Mouse (Mus musculus): Measurements from ENCODE around the gene Zfp931. TPM values are rescaled to one million over a fixed set of nuclear protein-coding genes. Genes with fewer than 3 reads are reported as not detected.
"Not testable (repeated sequence)": the region's sequence is repeated elsewhere in the genome, so short reads cannot be mapped to it uniquely, and the experiment has no call there.

The Zfp931 gene
- 10 to 100 TPM in 1 of 2 experiments, 1 to 10 TPM in 1; 8.4 to 11.4 TPM for total RNA-seq (2021)
- long read RNA-seq, experiment 1, partial matches to known transcripts = 0 of 5 reads
- long read RNA-seq, experiment 1, other reads (novel, unspliced or antisense) = 1 of 5 reads
- long read RNA-seq, experiment 2, partial matches to known transcripts = 0 of 4 reads
- long read RNA-seq, experiment 2, other reads (novel, unspliced or antisense) = 4 of 4 reads

DNA sequence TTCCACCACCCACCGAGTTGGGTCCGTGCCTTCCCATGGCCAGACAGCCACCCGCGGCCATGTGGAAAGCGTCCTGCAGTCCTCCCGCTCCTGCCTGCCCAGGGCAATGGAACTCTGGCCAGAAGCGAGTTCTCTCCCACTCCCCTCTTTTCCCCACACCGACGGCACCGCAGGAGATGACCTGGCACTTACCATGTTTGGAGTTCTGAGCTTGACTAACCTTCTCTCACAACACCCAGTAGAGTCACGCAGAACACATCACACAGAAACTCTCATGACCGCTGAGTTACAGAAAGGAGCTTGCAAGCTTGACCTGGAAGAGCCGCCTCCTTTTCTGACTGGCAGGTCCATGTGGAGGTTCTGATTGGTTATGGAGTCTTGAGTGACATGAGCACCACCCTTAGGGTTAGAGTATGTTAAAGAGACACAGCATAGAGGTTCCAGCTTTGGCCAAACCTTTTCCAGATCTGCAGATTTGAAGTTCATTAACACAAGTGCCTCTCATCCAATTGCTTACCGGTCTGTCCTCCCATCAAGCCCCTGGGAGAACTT lies at the start of gene Zfp931:
Zfp931 (minus strand) TSS at position 311 of the 552 bp plus-strand sequence.
- not testable (repeated sequence) for DNase-seq (ENCODE audit: low spot score in 2 of 2)

DNA sequence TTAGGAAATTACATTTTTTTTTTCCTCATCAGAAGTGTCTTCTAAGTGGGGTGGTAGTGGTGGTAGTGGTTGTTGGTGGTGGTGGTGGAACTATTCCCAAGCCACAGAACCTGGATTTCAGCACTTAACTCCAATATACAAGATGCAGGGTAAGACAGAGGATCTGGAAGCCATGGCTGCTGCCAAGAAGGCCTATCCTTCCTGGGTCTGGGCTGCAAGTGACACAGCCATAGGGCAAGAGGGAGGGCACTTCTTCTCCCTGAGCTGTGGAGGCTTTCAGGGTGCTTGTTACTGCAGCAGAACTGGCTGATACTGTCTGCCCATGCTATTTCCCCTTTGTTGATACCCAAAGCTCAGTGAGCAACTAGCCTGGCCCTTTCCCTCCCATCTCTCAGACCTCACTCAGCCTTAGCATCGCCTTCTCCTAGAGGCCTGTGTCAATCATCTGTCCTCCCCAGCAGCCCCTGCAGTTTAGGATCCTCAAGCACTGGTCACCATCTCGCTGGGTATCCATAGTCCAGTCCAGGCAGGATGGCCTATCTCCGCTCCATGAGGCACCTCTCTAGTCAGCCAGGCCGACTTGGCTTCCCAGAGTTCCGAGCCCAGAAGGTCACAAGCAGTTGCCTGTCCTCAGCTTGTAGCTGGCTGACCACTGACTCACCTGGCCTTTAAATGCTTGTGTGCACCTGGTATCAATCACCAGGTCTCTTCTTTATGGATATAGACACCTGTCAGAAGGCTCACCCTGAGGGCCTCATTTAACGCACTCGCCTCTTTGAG lies 48.0 kb upstream of the Zfp931 start:
- DNase-seq (ENCODE audit: low spot score in 2 of 2) = peak in 1 of 2 experiments; percentile 12

DNA sequence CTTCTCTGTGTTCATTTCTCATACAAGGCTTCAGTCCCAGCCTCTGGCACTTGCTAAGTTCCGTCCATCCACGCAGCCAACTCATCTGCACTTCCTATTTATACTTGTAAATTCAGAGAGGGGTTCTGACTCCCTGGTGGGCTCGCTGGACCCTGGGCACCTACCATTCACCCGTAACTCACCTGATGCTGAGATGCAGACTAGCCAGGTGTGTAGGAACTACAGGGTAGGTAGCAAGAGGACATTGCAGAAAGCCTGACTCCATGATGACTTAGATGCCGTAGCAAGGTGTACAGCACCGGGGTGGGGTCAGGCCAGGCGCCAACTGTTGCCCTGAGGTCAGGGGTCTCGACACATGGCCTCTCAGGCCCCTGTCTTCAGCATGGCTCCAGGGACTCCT lies 47.2 kb upstream of the Zfp931 start:
- DNase-seq (ENCODE audit: low spot score in 2 of 2) = no peak

DNA sequence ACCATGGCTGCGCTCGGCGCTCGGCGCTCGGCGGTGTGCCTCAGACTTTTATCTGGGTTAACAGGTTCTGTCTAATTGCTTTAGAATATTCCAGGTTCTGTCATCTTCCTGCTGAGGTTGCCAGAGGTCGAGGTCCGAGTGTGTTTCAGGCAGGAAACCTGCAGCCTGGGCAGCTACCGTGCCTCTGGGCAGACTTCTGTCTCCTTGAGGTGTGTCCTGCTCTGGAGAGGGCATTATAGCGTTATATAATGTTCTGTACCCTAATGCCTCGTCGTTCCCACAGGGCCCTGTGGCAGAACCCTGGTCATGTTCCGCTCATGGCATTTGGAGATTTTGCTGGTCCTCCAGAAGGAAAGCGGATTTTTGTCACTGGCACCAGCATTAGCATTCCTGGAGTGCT lies 45.2 kb upstream of the Zfp931 start:
- no peak for DNase-seq (ENCODE audit: low spot score in 2 of 2)

GRCm38 (mm10) chr2:178121946-178122665 lies 43.8 kb upstream of the Zfp931 start:
- no peak for DNase-seq (ENCODE audit: low spot score in 2 of 2)

GRCm38 (mm10) chr2:178121375-178121688 lies 43.1 kb upstream of the Zfp931 start:
- no peak for DNase-seq (ENCODE audit: low spot score in 2 of 2)

DNA sequence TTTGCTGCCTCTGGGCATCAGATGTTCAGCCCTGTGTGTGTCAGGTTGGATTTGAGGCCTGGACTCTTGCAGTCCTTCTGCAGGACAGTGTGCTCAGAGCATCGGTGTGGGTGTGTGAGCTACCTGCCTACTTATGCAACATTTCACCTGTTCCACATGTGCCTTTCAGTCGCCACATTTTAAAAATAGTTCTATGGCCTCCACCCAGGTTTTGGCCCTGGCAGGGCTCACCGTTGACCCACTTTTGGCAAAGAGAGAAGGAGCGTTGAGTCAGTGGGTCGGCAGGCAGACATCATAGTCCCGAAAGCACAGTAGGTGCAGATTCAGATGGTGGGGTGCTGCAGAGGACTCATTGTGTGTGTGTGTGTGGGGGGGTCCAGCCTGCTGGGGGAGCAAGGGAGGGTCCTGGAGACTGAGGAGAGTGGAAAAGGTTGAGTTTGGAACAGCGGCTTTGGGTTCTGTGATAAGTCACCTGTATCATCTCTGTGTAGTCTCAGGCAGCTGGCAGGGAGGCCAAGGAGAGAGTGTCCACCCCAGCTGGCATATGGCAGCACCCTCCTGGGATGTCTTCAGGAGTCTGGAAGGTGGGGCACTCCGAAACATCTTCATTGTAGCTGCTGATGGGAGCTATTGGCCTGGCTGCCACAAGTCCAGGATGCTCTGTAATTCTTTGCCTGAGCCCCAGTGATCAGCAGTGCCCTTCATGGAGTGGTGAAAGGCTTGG lies 42.5 kb upstream of the Zfp931 start:
- no peak for DNase-seq (ENCODE audit: low spot score in 2 of 2)

DNA sequence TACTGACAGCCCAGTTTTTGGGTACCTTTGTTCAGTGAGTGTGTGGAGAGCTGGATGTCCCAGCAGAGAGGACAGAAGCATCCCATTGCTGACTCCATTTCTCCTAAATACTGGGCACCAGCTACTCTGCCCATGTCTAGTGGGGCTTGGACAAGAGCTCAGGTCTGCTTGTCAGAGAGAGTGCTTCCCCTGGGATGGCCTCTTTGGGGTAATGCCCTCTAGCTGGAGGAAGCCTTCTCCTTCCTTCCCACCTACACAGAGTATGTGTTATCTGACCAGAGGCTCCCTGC lies 42.0 kb upstream of the Zfp931 start:
- no peak for DNase-seq (ENCODE audit: low spot score in 2 of 2)

- no peak for DNase-seq (ENCODE audit: low spot score in 2 of 2)
Observed at GRCm38 (mm10) chr2:178119561-178120355, 41.5 kb upstream of the Zfp931 start.

GRCm38 (mm10) chr2:178118801-178119560 lies 40.7 kb upstream of the Zfp931 start, which contains the start of gene Phactr3:
Phactr3 (plus strand) TSS chr2:178118975.
- DNase-seq (ENCODE audit: low spot score in 2 of 2) = no peak

DNA sequence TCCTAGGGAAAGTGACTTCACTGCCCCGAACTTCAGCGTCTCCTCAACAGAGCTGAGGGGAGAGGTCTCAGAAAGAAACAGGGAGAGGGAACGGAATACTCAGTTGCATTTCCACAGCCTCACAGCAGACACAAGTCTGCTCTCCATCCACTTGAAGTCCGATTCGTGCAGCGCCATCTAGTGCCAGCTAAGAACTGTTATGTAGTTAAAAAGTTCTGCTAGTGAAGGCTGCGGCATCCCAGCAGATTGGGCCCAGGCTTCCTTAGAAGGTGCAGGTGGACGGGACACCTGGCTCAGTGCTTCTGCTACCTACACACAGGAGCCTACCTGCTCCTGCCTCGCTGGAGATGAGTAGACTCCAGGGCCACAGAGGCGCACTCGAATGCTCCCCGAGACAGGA lies 39.7 kb upstream of the Zfp931 start:
- DNase-seq (ENCODE audit: low spot score in 2 of 2) = peak in 1 of 2 experiments; percentile 43

- DNase-seq (ENCODE audit: low spot score in 2 of 2) = no peak
Observed at GRCm38 (mm10) chr2:178101957-178102356, 23.7 kb upstream of the Zfp931 start.

GRCm38 (mm10) chr2:178098021-178098420 lies 19.7 kb upstream of the Zfp931 start:
- DNase-seq (ENCODE audit: low spot score in 2 of 2) = no peak

- no peak for DNase-seq (ENCODE audit: low spot score in 2 of 2)
Observed at GRCm38 (mm10) chr2:178089586-178089985, 11.3 kb upstream of the Zfp931 start.

DNA sequence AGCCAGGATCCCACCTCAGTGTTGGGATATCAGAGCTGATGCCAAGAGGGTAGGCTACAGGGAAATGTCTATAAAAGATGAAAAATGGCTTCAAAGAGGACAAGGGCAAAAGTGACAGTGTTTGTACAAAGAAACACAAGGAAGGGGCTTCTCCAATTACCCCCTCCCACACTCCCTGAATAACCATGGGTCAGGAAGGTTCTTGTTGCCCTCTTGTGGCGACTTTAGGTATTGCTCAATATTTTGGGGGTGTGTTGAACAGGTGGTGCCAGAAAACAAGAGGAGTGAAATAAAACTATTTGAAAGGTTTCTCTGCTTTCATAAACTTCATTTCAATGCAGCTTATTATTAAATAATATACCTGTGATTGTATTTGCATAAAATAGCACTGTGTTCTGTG lies 20.1 kb downstream of the Zfp931 start:
- peak; percentile 31 to 49 for DNase-seq (ENCODE audit: low spot score in 2 of 2)

DNA sequence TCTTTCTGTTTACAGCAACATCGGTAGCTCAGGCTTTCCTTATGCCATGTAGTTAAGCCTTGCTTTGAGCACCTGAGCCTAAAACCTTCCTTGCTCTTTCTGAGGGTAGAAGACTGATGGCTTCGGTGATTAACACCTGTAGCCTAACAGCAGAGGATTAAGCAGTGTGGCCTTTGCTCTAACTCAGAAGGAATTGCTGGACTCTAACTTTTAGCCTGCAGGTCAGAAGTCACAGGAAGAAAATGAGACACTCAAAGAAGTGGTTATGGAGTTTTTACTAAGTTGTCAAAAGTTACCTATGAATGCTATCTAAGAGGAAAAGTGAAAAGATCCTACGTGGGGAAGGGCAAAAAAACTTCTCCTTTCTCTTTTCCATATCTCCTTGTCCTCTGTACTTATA lies 50.7 kb downstream of the Zfp931 start:
- DNase-seq (ENCODE audit: low spot score in 2 of 2) = not testable (repeated sequence)

GRCm38 (mm10) chr2:178023861-178024260 lies 54.4 kb downstream of the Zfp931 start:
- DNase-seq (ENCODE audit: low spot score in 2 of 2) = peak in 1 of 2 experiments; percentile 10

DNA sequence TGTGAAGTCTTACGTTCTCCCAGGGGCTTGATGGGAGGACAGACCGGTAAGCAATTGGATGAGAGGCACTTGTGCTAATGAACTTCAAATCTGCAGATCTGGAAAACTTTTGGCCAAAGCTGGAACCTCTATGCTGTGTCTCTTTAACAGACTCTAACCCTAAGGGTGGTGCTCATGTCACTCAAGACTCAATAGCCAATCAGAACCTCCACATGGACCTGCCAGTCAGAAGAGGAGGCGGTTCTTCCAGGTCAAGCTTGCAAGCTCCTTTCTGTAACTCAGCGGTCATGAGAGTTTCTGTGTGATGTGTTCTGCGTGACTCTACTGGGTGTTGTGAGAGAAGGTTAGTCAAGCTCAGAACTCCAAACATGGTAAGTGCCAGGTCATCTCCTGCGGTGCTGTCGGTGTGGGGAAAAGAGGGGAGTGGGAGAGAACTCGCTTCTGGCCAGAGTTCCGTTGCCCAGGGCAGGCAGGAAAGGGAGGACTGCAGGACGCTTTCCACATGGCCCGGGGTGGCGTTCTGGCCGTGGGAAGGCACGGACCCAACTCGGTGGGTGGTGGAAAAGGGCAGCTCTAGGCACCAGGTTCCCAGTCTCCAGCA lies 55.2 kb downstream of the Zfp931 start, which contains the start of gene Zfp971:
Zfp971 (plus strand) TSS at position 274 of the 601 bp plus-strand sequence.
- peak in 1 of 2 experiments; percentile 22 for DNase-seq (ENCODE audit: low spot score in 2 of 2)

DNA sequence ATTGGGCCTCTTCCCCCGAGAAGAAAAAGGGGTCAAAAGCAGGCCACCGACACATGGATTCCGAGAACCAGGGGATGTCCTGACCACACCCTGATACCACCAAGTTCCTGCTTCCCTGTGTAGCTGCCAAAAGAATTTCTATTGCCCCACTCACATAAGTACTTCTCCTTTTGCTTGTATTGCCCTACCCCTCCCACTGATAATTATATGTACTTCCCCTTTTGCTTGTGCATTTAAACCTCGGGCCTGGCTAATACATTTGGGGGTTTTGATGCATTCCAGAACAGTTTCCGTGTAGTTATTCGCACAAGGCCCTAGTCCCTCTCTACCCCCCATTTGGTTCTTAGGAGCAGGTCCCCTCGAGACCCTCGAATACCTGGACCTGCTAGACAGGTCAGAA lies 57.5 kb downstream of the Zfp931 start:
- not testable (repeated sequence) for DNase-seq (ENCODE audit: low spot score in 2 of 2)
